Mouse (Mus musculus) heart, postnatal 0 days (tissue): ENCODE measurements at regions not wholly inside any gene's neighbourhood (a gene's known extent, or its start where the extent isn't known, plus 50 kb on each side); places are given as distances from the start of the nearest gene placed in this dataset.

Experiments
- ATAC-seq: fragments of 200-750 bp; cut with Nextera tagmentation; 2 replicates; pipeline ENCODE4 v1.8.0; 2017; ENCODE audit warnings: low read depth, moderate number of reproducible peaks, moderate library complexity; ENCODE audit not compliant: insufficient read depth
- DNase-seq: peaks from one replicate; pipeline ENCODE4 v3.0.0-alpha.2; 2016; ENCODE audit warnings: low spot score
- H3K27ac ChIP-seq: fragments of 300-500 bp; sonication (generic); 2 replicates; pipeline ENCODE4 v1.5.1; 2014; ENCODE audit warnings: low read depth, mild to moderate bottlenecking
- H3K27me3 ChIP-seq: fragments of 300-500 bp; sonication (generic); 2 replicates; pipeline ENCODE4 v1.6.1; 2014; ENCODE audit warnings: low read length, mixed read lengths; ENCODE audit not compliant: control insufficient read depth, insufficient read depth
- H3K36me3 ChIP-seq: fragments of 300-500 bp; sonication (generic); replicated peaks from 2 replicates; pipeline ENCODE4 v1.6.1; 2014; ENCODE audit warnings: low read length, mixed read lengths; ENCODE audit not compliant: control insufficient read depth, insufficient read depth
- H3K4me1 ChIP-seq: fragments of 300-500 bp; sonication (generic); 2 replicates; pipeline ENCODE4 v1.6.1; 2014; ENCODE audit warnings: antibody characterized with exemption; ENCODE audit not compliant: control insufficient read depth, insufficient read depth
- H3K4me2 ChIP-seq: fragments of 300-500 bp; sonication (generic); 2 replicates; pipeline ENCODE4 v1.6.1; 2014; ENCODE audit warnings: low read depth, mild to moderate bottlenecking, low read length, moderate library complexity
- H3K4me3 ChIP-seq: fragments of 300-500 bp; sonication (generic); 2 replicates; pipeline ENCODE4 v1.5.1; 2014; ENCODE audit warnings: low read depth, low read length
- H3K9ac ChIP-seq: fragments of 300-500 bp; sonication (generic); replicated peaks from 2 replicates; pipeline ENCODE4 v1.6.1; 2014; ENCODE audit warnings: low read depth, low read length, mixed read lengths
- H3K9me3 ChIP-seq: fragments of 300-500 bp; sonication (generic); replicated peaks from 2 replicates; pipeline ENCODE4 v1.6.1; 2016; ENCODE audit warnings: low read length; ENCODE audit not compliant: control insufficient read depth
- CTCF ChIP-seq: IDR thresholded peaks from 2 replicates; pipeline ENCODE4 v1.5.1; 2016; ENCODE audit warnings: antibody characterized with exemption, control low read depth, low read depth
- EP300 ChIP-seq: IDR thresholded peaks from 2 replicates; pipeline ENCODE4 v1.6.1; 2016; ENCODE audit warnings: antibody characterized with exemption, low read depth
- WGBS: fragments of 180-500 bp; shearing (Covaris S2); extraction: QIAGEN DNeasy Blood & Tissue Kit; methylation state at CpG from one replicate; pipeline ENCODE4 v1.1.7; 2014; 5-methylcytosine and 5-hydroxymethylcytosine counted together

DNA sequence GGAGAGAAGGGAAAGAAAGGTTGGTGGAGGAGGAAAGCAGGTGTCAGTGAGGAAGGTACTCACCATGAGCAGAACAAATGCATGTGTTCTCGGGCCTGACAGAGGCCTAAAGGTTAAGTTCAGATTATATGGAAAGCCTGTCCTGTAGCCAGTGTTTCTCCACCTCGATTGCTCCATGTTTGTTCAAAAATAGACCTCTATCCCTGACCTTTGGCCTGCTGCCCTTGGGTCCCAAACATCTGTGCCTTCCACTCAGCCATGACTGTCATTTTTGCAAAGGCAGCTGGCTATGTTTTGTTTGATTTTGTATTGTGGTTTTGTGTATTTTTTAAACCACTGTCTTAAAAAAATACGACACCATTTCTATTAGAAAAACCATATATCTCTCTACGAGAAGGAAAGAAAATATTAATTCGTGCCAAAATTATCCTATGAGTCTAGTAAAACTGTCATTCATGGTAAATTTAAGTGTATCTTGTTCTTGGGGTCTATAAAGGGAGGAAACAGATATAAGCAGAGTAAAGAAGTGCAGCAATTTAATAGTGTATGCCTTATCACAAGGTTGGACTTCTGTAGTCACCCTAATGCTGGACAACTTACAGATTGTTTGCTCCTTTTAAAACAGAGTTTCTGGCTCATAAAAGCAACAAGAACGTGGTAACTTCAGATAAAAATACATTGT is 96.1 kb upstream of the Vgll3 start:
- Histone ChIP-seq H3K36me3 (no peaks in the 10 kb centered on the region), H3K4me1 (no peaks in the 10 kb centered on the region), H3K4me2 (no peak overlapping the region), H3K27ac (no peak overlapping the region), H3K9me3 (no peaks in the 10 kb centered on the region), H3K27me3 (no peaks in the 10 kb centered on the region), H3K4me3 (no peak overlapping the region), H3K9ac (no peak overlapping the region)
- 57% methylated on average over 6 of the region's 6 CpGs for WGBS
- DNase-seq = no peak
- ATAC-seq = no peak
- TF ChIP-seq CTCF (no peak), EP300 (no peak)

DNA sequence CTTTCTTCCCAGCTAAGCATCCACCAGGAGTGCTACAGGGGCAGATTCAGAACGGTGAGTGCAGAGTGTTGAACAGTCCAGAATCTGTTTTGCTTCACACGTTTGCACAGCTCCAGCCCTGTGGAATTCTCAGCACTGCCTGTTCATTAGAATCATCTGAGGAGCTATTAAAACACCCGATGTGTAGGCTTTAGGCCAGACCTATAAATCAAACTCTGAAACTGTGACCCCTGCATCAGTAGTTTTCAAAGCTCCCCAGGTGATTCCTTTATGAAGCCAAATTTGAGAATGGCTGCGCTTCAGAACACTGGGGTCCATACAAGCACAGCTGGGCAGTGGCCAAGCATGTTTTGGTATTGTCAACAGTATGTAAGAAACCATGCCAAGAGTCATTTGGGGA is 94.1 kb upstream of the Vgll3 start:
- no peak for TF ChIP-seq EP300
- TF ChIP-seq CTCF = no peak

DNA sequence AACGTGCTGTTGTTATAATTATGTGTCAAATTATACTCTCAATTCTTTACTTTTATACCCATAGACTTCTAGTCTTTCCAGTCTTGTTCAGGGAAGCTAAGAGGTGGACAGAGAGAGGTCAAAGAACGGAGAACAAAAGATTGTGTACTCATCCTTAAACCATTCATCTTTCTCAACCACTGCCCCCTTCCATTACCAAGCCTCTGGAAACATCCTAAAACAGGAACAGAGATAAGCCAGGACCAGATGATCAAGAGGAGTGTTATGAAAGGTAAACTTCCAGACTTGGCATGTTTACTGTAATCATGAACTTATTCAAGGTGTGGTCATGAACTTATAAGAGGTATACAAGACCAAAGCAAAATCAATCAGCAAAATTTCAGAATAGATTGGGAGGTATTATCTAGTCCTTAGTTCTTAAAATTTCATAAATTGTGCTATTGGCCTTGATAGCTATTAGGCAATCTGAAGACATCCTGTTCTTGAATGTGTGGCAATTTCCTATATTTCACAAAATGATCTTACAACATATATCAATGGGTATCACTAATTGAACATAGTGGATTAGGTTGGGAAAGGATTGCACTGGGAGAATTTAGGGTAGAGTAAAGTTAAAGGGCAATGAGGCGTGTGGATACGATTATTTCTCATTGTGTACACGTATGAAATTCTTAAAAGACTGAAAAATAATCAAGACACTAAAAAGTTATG is 89.3 kb upstream of the Vgll3 start:
- 77% methylated on average over 5 of the region's 5 CpGs for WGBS
- DNase-seq (no peak), ATAC-seq (no peak)
- no peaks in the 10 kb centered on the region for H3K4me1 ChIP-seq
- H3K9ac ChIP-seq = no peak overlapping the region
- no peaks in the 10 kb centered on the region for H3K27me3 ChIP-seq
- no peak overlapping the region for H3K27ac ChIP-seq
- no peak overlapping the region for H3K4me3 ChIP-seq
- TF ChIP-seq EP300 (no peak), CTCF (no peak)
- no peaks in the 10 kb centered on the region for H3K36me3 ChIP-seq
- no peak overlapping the region for H3K4me2 ChIP-seq
- no peaks in the 10 kb centered on the region for H3K9me3 ChIP-seq

More for the DNA sequence above, 94.1 kb upstream of the Vgll3 start:
- Histone ChIP-seq H3K27ac (no peak overlapping the region), H3K9me3 (no peaks in the 10 kb centered on the region), H3K4me3 (no peak overlapping the region), H3K4me1 (no peaks in the 10 kb centered on the region), H3K9ac (no peak overlapping the region), H3K36me3 (no peaks in the 10 kb centered on the region), H3K4me2 (no peak overlapping the region), H3K27me3 (no peaks in the 10 kb centered on the region)
- DNase-seq (no peak), ATAC-seq (no peak)
- WGBS = 53% methylated on average over 4 of the region's 4 CpGs

DNA sequence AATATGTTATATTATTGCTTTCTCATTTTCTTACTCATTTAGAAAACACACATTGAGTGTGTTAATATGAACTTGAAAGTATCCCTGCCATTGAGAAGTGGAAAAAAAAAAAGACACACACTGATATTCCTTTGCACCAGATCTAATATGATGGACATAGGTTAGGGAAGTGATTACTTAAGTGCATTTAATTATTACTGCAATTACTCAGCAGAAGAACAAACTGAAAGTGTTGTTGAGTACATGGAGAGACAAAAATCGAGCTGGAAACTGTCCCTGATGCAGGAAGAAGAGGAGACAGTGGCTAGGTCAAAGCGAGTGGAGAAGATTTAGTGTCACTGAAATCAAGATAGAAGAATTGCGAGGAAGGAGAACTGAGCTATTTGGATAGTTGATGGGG is 88.8 kb upstream of the Vgll3 start:
- ATAC-seq = no peak
- DNase-seq = no peak
- Histone ChIP-seq H3K27me3 (no peaks in the 10 kb centered on the region), H3K4me2 (no peak overlapping the region), H3K4me3 (no peak overlapping the region), H3K9me3 (no peaks in the 10 kb centered on the region), H3K27ac (no peak overlapping the region), H3K36me3 (no peaks in the 10 kb centered on the region), H3K9ac (no peak overlapping the region), H3K4me1 (no peaks in the 10 kb centered on the region)
- TF ChIP-seq CTCF (no peak), EP300 (no peak)
- WGBS = 59% methylated on average over 3 of the region's 3 CpGs

DNA sequence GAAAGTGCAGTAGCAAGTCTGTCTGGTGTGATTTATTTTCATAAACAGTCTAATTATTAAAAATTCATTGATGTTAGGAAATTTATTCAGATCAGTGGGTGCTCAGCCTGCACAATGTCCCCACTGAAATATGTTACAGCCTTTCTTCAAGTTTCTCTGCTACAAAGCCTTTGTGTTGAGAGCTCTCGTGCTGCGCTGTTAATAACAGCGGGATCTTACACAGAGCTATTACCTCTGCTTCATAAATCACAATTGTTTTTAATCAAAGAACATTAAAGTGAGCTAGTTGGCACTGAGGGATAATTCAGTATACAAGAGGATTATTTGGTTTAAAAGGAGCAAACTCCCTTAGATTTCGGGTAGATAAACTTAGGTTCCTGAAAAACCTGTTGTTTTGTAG is 85.7 kb upstream of the Vgll3 start:
- Histone ChIP-seq H3K9me3 (no peaks in the 10 kb centered on the region), H3K4me1 (no peaks in the 10 kb centered on the region), H3K36me3 (no peaks in the 10 kb centered on the region), H3K27ac (no peak overlapping the region), H3K9ac (no peak overlapping the region), H3K4me2 (no peak overlapping the region), H3K27me3 (no peaks in the 10 kb centered on the region), H3K4me3 (no peak overlapping the region)
- TF ChIP-seq EP300 = no peak
- DNase-seq (no peak), ATAC-seq (no peak)
- 81% methylated on average over 4 of the region's 4 CpGs for WGBS

DNA sequence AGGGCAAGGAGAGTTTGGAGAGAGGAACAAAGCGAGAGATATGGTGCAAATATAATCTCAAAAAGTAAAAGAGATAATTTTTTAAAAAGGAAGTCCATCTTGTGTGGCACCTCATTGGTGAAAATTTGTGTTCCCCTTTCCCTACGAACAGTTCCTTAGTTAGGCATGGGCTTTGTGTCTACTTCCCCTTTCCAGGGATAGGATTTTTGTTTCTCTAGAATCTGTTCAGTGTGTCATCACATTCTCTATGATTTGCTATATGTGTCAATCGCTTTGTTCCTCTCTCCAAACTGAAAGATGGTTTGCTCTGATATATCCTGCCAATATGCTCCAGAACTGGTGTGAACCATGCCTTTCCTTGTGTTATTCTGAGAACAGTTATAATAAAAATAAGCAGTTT is 75.4 kb upstream of the Vgll3 start:
- Histone ChIP-seq H3K4me2 (no peak overlapping the region), H3K4me3 (no peak overlapping the region), H3K36me3 (no peaks in the 10 kb centered on the region), H3K9ac (no peak overlapping the region), H3K4me1 (no peaks in the 10 kb centered on the region), H3K27me3 (no peaks in the 10 kb centered on the region), H3K9me3 (no peaks in the 10 kb centered on the region), H3K27ac (no peak overlapping the region)
- TF ChIP-seq CTCF = no peak
- TF ChIP-seq EP300 = no peak
- ATAC-seq (no peak), DNase-seq (no peak)
- WGBS = 71% methylated on average over 3 of the region's 3 CpGs
